Mouse (Mus musculus): Measurements from ENCODE around the gene Cit.

DNA sequence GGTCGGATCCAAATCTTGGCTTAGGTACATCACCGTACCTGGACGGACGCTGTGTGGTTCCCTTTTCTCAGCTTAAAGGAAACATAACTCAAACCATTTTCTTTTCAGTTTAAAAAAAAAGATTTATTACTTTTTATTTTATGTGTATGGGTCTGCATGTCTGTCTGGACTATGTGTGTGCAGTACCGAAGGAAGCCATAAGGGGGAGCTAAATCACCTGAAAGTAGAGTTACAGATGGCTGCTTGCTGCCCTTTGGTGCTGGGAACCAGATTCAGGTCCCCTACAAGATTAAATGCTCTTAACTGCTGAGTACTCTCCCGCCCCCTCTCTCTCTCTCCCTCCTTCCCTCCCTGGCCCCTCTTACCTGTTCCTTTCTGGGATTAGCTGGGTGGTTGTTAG is 112.1 kb downstream of the Cit start:
- TF ChIP-seq MAZ (IDR thresholded peaks at IDR 0.05; ENCODE audit: low read depth, low read length) (no peak), RCOR1 (IDR thresholded peaks at IDR 0.05; ENCODE audit: low read depth, low read length) (no peak), TCF12 (IDR thresholded peaks at IDR 0.05; ENCODE audit: low read depth, low read length) (no peak), CTCF (IDR thresholded peaks at IDR 0.05 in 2 of 3, conservative IDR thresholded peaks at IDR 0.05 in 1 of 3; ENCODE audit: control insufficient read depth in 1 of 3, insufficient read depth in 1 of 3, low read depth in 2 of 3, low read length in 3 of 3, poor library complexity in 1 of 3, severe bottlenecking in 1 of 3) (peak; percentile 24 to 47 (median 39); a peak in 5 of 6 replicates), GATA1 (IDR thresholded peaks at IDR 0.05; ENCODE audit: low read depth, low read length) (no peak), ETS1 (IDR thresholded peaks at IDR 0.05; ENCODE audit: low read depth, low read length) (no peak)

Measured in MEL (cell line).